Mouse (Mus musculus) urinary bladder, postnatal 36 days (tissue): ENCODE measurements around the gene P4htm.

ENCODE experiments used
- DNase-seq, 2 experiments: peaks; one replicate each; pipeline ENCODE4 v3.0.0; 2022; ENCODE audit warnings: low spot score in 2 of 2, mixed read lengths in 1 of 2

The P4htm gene

DNA sequence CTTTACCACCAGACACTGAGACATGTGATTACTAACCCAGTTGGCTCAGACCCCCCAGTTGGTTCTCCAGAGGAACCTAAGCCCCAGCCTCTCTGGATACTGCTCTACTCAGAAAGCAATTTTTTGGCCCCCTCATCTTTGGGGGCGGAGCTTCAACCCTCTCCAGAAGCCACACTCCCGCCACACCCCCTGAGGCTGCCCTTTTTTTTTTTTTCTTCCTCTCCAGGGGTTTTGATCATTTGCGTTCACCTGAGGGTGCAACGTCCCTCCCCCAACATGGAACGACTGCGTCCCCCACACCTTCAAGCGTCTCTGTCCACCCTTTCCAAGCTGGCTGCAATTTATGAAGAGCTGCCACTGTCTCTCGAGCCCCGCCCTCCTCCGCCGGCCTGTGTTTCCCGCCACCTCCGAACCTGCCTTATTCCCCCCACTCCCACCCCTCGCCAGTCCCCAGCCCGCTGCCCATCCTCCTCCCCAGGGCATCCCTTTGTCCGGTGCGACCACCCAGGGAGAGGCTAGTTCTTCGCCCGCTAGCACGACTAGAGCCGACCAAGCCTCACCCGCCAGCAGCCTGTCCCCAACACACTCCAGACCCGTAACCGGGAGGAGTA is 19.4 kb downstream of the P4htm start:
- peak in 1 of 2 experiments; percentile 46 for DNase-seq

DNA sequence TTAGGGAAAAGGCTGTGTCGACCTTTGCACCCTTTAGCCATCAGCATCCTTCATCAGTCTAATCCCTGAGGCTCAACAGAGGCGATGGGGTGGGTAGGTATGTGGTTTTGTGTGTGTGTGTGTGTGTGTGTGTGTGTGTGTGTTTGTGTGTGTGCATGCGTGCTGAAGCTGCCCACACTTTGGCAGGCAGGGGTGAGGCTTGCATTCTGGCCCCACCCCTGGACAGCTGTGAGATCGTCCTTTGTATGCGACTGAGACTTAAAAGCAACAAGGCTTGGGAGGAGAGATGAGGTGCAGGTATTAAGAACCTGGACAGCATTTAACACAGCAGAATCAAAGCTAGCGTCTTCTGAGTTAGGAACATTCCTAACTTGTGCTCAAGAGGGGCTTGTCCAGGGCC is 20.4 kb downstream of the P4htm start:
- DNase-seq, result no peak

DNA sequence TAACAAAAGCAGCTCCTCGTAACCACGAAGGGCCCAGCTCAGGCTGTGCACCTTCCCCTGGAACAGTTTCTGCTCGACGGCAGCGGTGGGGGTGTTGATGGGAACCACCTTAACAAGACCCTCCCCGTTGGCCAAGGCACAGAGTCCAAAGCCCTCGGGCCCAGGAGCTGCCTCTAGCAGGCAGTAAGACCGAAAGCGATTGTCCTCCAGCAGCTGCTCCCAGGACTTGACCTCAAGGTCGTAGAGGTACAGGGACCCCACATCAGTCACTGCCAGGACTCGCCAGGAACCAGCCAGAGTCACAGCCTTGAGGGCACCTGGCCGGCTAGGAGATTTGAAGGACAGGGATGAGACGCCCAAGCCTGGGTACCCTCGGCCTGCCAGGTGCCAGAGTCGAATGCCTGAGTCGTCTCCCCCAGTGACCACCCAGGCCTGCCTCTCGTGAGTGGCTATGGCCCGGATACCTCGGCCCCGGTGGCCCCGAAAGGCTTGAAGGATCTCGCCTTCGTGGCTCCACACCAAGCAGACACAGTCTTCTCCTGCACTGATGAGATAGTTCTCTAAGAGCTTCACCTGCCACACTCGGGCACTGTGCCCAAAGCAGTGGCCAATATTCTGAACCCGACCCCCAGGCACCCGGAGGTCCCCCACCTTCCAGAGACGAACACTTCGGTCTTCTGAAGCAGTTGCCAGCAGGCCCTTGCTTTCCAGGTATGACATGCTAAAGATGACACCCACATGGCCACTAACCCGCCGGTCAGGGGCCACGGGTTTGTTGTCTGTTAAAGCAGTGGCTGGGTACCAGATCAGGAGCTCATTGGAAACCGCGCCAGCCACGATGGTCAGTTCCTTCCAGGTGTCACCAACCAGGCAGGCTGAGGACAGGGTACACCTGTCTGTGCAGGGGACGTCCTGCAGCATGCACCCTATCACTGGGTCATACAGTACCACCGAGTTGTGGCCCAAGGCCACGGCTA is 21.9 kb downstream of the P4htm start:
- DNase-seq, result no peak

DNA sequence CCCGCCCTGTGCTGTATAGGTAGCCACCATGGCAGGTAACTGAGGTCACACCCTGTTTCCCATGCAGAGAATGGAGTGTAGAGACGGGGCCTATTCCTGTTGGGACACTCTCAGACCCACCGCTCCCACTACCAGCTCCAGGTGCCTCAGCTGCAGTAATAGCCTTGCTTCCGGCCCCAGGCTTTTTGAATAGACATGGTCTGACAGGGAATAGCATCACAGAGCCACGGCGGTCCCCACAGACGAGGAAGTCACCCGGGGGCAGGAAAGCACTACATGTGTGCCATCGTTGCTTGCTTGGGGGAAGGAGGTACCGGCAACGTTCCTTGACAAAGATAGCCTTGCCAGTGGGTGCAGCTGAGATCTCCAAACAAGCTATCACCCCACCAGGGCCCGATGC is 22.5 kb downstream of the P4htm start:
- DNase-seq, result no peak

DNA sequence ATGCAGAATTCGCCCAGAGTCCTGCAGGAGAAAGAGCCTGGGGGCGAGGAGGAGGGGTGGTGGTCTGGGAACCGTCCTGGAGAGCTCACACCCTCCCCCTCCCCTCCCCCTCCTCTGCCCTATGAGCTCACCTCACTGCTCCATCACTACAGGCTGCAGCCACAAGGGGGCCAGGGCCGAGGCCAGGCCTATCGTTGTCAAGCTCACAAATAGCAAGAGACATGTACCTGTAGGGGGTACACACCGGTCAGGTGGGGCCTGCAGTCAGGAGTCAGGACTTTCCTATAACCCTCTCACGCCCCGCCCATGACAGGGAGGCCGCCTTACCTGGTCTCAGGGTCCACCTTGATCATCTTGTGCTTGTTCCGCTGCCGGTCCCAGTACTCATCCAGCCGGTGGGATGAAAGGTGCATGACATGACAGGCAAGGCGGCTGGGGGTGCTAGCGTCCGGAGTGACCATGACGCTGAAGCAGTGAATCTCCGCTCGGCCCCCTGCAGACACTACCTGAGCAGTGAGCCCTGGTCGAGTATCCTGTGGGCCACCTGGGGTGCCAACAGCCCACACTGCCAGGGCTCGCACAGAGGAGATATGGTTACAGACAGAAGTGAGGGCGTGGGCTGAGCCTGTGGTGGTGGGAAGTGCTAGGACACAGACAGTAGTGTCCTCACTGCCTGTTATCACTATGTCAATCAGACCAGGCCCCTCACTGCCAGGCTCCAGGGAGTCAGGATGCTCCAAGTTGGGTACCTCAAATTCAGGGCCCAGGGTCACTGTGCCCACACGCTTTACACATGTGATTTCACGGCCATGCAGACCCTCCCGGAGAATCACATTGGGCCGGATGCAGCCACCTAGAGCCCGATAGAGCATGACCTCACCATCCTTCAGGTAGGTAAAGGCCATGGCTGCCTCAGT is 23.4 kb downstream of the P4htm start:
- no peak for DNase-seq

DNA sequence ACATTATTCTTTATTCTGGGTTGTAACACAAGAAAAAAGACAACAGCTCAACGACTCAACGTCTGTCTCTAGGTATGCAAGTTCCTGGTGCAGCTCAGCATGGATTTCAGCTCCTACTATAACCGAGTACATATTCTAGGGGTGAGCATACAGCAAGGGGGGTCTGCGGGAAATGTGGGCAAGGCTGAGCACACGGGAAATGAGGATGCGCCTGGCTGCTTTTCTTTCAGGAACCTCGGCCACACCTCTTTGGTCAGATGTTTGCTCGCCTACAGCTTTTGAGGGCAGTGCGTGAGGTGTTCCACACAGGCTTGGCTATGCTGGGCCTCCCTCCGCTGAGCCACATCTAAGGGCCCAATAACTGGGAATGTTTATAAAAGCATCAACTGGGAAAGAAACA is 25.1 kb downstream of the P4htm start:
- no peak for DNase-seq

DNA sequence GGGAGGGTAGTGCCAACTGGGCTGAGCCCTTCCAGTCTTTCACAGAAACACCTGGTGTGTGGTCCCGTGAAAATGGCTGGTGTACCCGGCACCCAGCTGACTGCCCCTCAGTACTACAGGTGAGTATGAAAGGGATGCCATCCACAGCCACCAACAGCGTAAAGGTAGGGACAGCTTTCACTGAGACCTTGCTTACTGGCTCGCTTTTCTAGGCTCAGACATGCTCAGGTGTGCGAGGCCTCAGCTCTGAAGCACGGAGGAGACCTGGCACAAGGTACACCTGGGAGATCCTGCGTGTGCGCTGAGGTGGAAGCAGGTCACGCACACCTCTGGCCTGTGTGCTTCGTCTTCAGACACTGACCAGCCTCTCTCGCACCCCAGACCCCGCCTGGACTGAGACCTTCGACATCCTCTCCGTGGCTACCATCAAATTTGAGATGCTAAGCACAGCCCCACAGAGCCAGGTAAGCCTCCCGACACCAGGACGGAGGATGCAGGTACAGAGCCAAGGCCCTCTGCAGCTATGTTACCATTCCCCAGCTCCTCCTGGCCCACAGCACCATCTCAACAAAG is 26.0 kb downstream of the P4htm start:
- DNase-seq, result no peak

DNA sequence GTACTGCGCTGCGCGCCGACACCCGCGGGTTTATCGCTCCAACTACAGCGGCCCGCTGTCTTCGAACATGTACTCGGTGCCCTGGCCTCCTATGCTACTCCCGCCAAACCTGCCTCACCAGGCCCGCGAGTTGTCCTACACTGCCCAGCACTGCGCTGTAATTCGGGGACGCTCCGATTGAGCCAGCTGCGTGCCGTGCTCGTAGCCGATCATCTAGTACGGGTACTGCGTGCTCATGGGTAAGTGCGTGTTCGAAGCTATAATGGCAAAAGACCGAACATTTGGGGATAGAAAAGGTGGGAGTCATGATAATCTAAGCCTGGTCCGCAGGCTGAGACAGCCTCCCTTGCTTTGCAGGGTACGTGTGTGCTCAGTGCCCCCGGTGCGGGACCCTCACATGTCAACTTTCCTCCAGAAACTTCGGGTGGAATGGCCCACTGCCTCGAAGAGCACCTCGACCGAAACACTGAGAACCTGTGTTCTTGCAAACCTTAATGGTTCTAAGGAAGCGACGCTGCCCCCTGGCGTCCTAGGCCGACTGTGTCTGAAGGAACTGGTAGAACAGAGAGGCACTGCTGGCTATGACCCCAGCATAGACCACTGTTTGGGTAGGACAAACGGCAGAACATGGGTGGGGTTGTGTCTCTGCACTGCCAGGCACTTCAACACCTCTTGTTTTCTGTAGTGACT is 27.1 kb downstream of the P4htm start:
- DNase-seq, result peak; percentile 72 to 81

DNA sequence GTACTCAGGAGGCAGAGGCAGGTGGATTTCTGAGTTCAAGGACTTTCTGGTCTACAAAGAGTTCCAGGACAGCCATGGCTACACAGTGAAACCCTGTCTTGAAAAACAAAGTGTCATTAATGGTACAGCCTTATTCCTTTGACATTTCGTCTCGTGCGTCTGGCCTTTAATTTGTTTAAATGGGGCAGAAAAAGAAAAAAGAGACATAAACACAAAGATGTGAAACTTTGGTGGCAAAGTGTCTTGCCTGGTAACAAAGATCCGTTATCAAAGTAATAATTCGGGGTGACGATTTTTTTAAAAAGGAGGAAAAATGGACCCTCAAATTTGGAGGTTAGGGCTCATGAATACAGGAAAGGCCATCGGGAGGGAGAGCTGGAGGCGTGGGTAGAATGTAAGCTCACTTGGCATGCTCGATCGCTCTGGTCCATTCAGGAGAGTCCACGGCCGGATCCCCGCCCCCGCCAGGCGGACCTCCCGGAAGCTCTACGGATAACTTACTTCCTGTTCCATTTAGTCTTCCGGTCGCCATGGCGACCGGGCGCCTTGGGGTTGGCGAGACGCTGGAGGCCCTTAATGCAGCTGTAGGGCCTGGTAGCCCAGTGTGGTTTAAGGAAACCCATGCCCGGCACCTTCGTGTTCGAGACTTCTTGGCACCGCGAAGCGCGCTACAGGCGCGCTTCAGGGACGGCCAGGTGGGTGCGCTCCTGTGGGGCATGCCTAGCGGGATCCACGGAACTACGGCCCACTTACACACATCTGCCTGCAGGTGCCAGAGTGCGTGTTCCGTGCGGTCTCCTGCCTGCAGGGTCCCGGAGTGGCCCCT is 27.9 kb downstream of the P4htm start, which contains the start of gene Dalrd3:
Gene Dalrd3 (plus strand): TSS at position 506 of the 826 bp plus-strand sequence.
- DNase-seq, result peak; percentile 84 to 94

DNA sequence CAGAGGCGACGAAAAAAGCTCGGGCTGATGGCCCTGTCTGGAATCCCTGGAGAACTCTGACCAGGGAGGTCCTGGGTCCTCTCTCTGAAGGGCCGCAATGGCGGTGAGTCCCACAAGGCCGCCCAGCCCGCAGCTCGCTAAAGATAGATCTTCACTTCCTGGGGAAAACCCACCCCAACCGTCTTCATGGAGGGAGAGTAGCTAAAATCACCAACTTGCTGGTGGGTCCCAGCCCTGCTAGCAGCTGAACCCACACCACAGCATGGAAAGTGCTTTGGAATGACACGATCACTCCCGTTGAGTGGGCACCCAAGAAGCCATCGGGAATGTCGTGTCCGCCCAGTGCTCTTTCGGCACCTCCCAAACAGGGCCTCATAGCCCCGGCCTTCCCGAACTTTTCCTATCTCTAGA is 29.0 kb downstream of the P4htm start:
- no peak for DNase-seq

DNA sequence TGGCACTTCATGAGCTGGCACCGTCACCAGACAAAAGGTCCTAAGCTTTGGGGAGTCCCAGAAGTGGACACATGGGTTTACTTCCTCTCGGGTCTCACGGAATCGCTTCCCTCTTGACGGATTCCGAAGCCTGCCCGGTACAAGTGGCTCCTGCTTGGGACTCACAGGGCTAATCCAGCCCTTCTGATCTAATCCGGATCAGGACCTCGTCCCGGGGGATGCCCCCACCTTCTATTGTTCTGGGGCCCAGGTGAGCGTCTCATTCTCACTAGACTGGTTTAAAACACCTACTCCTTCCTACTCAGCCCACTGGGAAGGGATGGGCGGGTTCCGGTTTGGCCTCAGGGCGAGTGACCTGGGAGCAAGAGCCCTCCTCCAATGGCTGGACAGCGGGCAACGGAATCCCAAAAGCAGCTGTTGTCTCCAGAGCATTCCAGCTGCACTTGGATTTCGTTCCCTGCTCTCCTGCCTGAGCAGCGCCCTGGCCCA is 29.5 kb downstream of the P4htm start:
- no peak for DNase-seq

DNA sequence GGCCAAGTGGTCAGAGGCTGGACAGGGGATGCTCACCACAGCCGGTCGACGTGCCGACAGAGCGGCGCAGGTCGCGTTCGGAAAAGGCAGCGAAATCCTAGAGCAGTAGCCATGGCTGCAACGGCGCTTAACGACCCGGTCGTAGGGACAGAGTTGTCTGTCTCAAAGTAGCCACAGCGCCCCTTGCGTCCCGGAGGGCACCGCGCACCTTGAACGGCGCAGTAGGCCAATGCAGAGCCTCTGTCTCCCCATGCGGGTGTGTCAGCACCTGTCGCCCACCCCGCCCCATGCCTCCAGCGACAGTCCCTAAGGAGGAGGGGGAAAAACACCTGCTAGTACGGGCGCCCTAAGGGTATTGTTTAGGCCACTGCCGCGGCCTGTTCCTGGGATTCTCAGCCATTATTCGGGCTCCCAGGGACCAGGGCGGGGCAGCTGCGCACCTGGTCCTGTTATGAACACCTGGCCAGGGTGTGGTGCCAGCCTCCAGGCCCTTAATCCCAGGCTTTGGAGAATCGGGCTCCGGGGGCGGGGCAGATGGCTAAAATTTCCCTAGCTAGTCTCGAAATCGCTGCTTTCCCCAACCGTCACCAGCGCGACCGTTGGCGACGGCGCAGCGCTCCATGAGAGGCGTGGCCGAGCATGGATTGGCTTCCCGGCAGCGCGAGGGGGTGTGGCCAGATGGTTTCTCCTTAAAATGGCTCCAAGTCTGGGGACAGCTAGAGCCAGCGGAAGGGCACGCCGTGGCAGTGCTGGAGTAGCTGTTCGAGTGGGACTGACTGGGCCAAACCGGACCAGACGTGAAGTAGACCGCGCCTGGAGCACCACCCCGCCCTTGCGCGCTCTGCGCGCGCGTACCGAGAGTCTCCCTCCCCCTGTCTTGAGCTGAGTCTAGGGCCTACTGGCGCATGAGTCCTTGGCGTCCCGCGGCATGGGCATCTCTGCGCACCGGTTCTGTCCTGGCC is 30.4 kb downstream of the P4htm start, which contains the start of gene Ndufaf3:
Gene Ndufaf3 (minus strand): TSS at position 620 of the 962 bp plus-strand sequence.
- peak; percentile 94 to 96 for DNase-seq

DNA sequence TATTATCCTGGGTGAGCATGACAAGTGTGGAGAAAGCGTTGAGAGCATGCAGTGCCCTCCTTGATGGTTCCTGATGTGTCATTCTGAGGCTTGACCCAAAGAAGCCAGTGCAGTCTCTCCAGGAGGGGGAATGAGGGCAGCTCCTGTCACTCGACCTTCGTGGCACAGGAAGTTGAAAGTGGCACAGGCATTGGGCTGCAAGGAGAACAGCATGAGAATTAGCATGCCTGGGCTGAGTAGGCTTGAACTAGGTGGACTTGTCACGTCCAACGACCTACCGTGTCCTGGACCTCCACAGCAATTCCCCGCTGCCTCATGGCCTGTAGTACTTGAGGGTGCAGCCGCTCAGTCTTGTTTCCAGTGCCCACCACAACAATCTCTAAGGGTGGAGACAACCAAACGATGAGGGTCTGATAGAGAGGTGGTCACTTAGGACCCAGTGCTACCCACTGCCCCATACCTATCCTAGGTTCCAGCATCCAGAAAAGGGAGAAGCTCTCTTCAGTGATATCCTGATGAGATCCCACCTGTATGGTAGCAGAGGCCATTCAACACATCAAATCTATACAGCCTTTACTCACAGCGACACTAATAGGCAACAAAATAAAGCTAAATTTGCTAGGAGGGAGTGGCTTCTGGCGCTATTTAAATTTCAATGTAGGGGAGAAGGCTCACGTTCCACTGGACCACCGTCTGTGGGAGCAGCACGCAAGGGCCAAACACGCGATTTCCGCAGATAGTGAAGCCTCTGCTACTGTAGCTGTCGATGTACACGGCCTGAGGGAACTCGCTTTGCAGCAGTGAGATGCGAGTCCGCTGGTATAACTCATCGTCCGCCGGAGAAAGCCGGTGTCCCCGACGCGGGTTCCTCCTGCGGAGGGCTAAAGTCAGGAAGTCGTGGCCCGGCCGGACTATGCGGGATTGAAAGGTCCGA is 31.3 kb downstream of the P4htm start:
- no peak for DNase-seq

DNA sequence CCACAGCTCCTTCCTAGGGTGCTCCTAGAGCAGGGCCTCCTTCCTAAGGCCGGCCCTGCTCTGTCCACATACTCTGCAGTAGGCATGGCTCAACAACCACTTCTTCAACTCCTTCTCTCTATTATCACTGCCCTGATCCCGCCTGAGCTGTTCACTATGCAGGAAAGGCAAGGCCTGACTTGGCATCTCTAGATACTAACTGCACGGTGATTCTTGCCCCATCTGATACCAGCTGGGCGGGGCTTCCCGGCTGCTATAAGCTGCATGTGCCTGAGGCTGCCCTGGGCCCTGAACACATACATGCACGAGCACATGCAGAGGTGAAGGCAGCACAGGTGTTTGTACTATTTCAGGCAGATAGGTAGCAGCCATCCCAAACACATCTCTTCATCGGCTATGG is 33.3 kb downstream of the P4htm start:
- DNase-seq, result no peak

DNA sequence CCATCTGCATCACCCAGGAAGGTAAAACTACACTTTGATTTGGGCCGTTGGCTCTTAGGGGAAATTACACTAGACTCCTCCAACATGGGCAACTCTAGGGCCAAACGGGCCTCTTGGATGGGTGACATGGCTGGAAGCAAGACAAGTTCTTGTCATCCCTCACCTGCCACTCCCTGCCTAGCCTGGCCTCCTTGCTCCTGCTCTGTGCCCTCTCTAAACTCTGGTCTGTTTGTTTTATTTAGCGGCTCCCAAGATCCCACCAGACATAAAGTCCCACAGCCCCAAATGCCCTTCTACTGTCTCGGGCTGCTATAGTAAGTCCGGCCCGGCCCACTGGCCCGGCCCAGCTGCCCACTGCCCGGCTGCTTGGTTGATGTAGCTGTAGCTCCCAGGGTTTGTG is 33.8 kb downstream of the P4htm start:
- no peak for DNase-seq

DNA sequence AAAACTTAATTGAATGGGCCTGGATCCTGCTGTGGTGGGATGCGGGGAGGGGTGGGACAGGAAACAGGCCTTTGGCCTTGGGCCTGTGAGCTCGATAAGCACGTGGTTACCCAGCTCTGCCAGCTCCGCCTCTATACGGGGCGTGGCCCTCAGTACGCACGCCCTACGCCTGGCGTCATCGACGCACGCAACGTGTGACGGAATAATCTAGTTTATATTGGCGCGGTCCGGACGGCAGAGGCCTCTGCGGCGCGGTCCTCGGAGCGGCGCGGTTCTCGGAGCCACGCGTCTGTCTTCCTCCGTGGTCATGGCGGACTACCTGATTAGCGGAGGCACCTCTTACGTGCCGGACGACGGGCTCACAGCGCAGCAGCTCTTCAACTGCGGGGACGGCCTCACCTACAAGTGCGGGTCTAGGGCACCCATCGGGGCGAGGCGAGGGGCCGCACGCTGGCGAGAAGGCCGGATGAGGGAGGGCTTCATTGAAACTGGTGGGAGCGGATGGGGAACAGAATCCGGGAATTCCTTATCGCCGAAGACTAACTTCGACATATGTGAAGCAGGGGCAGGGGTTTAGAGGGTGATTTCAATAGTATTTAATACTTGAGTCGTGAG is 37.1 kb downstream of the P4htm start, which contains the start of gene Impdh2:
Gene Impdh2 (plus strand): TSS at position 60 of the 615 bp plus-strand sequence.
- peak; percentile 93 to 96 for DNase-seq

DNA sequence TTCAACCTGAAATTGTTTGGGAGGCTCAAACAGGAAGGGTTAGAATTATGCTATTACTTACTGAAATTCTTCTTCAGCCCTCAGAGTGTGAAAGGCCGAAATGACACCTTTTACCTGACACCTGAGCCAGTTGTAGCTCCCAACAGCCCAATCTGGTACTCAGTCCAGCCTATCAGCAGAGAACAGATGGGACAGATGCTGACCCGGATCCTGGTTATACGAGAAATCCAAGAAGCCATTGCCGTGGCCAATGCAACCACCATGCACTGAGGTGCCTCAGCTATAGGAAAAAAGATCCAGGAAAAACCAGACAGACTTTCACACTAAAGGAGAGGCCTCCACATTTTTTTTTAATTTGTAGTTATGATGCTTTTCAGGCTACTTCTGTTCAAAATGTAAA is 38.3 kb downstream of the P4htm start:
- DNase-seq, result no peak
